Mouse (Mus musculus): ENCODE results near the gene Ttc16. TPM values are rescaled to one million over a fixed set of nuclear protein-coding genes. Genes with fewer than 3 reads are reported as not detected.
A peak's percentile ranks its signal among the peaks of the same experiment; 100 is the strongest.

Gene Ttc16
- polyA plus RNA-seq, 1 experiment from 2014 or later = 0.92 TPM

DNA sequence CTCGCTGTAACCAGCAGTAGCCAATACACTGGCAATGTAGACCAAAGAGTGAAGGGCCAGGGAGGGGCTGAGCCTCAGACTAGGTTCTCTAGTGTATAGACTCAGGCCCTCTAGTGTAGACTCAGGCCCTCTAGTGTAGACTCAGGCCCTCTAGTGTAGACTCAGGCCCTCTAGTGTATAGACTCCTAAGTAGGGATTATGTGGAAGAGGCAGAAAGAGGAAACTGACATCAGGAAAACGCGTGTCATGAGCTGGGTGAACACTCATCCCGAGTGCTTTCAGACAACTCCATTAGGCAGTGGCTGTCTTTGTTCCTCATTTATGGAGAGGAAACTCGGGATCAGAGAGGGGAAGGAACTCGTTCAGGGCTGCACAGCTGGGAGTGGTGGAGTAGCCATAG is 38.4 kb downstream of the Ttc16 start:
- 44% methylated on average over 6 of the region's 6 CpGs for WGBS
- Histone ChIP-seq H3K27ac (no peak overlapping the region), H3K4me2 (no peak overlapping the region), H3K4me3 (no peak overlapping the region), H3K9ac (no peak overlapping the region), H3K36me3 (replicated peaks) (no peaks in the 10 kb centered on the region), H3K27me3 (replicated peaks) (no peaks in the 10 kb centered on the region), H3K4me1 (peaks cover 10% of the 10 kb centered on the region), H3K9me3 (no peaks in the 10 kb centered on the region)
- ATAC-seq (replicated peaks) = no peak

GRCm38 (mm10) chr2:32736306-32736829 is 39.1 kb downstream of the Ttc16 start:
- WGBS = 43% methylated on average over 3 of the region's 3 CpGs
- no peaks in the 10 kb centered on the region for H3K36me3 ChIP-seq (replicated peaks)
- no peak for ATAC-seq (replicated peaks)
- peaks cover 10% of the 10 kb centered on the region for H3K4me1 ChIP-seq
- no peak overlapping the region for H3K9ac ChIP-seq
- H3K4me3 ChIP-seq = no peak overlapping the region
- no peak overlapping the region for H3K27ac ChIP-seq
- no peak overlapping the region for H3K4me2 ChIP-seq
- H3K27me3 ChIP-seq (replicated peaks) = no peaks in the 10 kb centered on the region
- no peaks in the 10 kb centered on the region for H3K9me3 ChIP-seq

GRCm38 (mm10) chr2:32734933-32735332 is 40.5 kb downstream of the Ttc16 start:
- ATAC-seq (replicated peaks) = no peak
- H3K27me3 ChIP-seq (replicated peaks) = no peaks in the 10 kb centered on the region
- no peaks in the 10 kb centered on the region for H3K36me3 ChIP-seq (replicated peaks)
- no peaks in the 10 kb centered on the region for H3K9me3 ChIP-seq
- 51% methylated on average over 4 of the region's 4 CpGs for whole genome bisulfite sequencing
- no peak overlapping the region for H3K4me3 ChIP-seq
- H3K27ac ChIP-seq = no peak overlapping the region
- H3K9ac ChIP-seq = no peak overlapping the region
- H3K4me1 ChIP-seq = peaks cover 3% of the 10 kb centered on the region
- no peak overlapping the region for H3K4me2 ChIP-seq

GRCm38 (mm10) chr2:32734480-32734879 is 41.0 kb downstream of the Ttc16 start:
- WGBS = 33% methylated on average over 4 of the region's 4 CpGs
- Histone ChIP-seq H3K36me3 (replicated peaks) (no peaks in the 10 kb centered on the region), H3K9me3 (no peaks in the 10 kb centered on the region), H3K4me2 (no peak overlapping the region), H3K4me1 (no peaks in the 10 kb centered on the region), H3K27me3 (replicated peaks) (no peaks in the 10 kb centered on the region), H3K4me3 (no peak overlapping the region), H3K9ac (no peak overlapping the region), H3K27ac (no peak overlapping the region)
- ATAC-seq (replicated peaks) = no peak

DNA sequence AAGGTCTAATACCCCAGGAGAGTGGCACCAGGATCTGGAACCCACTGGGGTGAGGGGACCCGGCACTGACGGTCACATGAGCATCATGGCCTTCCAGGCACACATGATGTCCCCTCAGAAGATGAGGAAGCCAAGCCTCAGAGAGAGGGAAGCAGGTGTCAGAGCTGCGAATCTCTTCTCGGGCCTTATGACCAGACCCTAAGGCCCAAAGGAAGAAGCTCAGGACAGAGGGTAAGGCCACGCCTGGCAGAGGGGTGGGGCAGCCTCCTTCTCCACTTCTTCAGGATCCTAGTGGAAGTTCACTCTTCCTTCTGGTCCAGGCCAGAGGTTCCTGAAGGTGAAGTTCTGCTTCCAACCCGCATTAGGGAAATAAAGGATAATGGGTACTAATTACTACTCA is 42.7 kb downstream of the Ttc16 start:
- H3K9me3 ChIP-seq = no peaks in the 10 kb centered on the region
- H3K27me3 ChIP-seq (replicated peaks) = no peaks in the 10 kb centered on the region

GRCm38 (mm10) chr2:32731911-32732310 is 43.5 kb downstream of the Ttc16 start:
- no peak for ATAC-seq (replicated peaks)
- Histone ChIP-seq H3K27ac (no peak overlapping the region), H3K4me2 (no peak overlapping the region)

More for the DNA sequence above, 42.7 kb downstream of the Ttc16 start:
- H3K27ac ChIP-seq = no peak overlapping the region
- no peaks in the 10 kb centered on the region for H3K36me3 ChIP-seq (replicated peaks)
- ATAC-seq (replicated peaks) = no peak
- no peak overlapping the region for H3K4me3 ChIP-seq
- H3K4me2 ChIP-seq = no peak overlapping the region
- 79% methylated on average over 6 of the region's 6 CpGs for WGBS
- H3K9ac ChIP-seq = no peak overlapping the region
- H3K4me1 ChIP-seq = no peaks in the 10 kb centered on the region

DNA sequence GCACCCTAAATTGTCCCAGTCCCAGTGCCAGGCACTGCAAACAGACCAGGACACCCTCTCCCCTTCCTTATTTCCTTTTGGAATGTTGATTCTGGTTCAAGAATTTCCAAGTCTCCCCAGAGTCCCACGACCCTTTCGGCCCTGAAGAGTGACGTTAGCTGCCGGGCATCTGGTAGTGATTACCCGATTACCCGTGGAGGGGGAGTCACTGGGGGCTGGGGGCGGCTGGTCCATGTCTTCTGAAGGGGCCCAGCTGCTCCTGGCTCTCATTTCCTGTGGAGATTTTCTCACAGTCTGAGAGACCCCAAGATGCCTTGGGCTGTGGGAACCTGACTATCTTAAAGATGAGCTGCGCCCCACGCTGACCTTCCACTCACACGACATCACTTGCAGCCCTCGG is 44.6 kb downstream of the Ttc16 start:
- Histone ChIP-seq H3K4me2 (no peak overlapping the region), H3K9me3 (no peaks in the 10 kb centered on the region), H3K9ac (no peak overlapping the region), H3K27me3 (replicated peaks) (no peaks in the 10 kb centered on the region), H3K4me3 (no peak overlapping the region), H3K4me1 (peaks cover 7% of the 10 kb centered on the region; the same call in 1 of the 2 replicates), H3K27ac (no peak overlapping the region), H3K36me3 (replicated peaks) (no peaks in the 10 kb centered on the region)
- WGBS = 60% methylated on average over 11 of the region's 11 CpGs
- ATAC-seq (replicated peaks) = no peak

More at GRCm38 (mm10) chr2:32731911-32732310, 43.5 kb downstream of the Ttc16 start:
- Histone ChIP-seq H3K27me3 (replicated peaks) (no peaks in the 10 kb centered on the region), H3K4me1 (peaks cover 7% of the 10 kb centered on the region; the same call in 1 of the 2 replicates), H3K36me3 (replicated peaks) (no peaks in the 10 kb centered on the region), H3K9me3 (no peaks in the 10 kb centered on the region), H3K9ac (no peak overlapping the region), H3K4me3 (no peak overlapping the region)
- 72% methylated on average over 4 of the region's 4 CpGs for WGBS

- H3K4me3 ChIP-seq = no peak overlapping the region
- 81% methylated on average over 4 of the region's 4 CpGs for WGBS
- no peaks in the 10 kb centered on the region for H3K27me3 ChIP-seq (replicated peaks)
- H3K9ac ChIP-seq = no peak overlapping the region
- ATAC-seq (replicated peaks) = no peak
- no peaks in the 10 kb centered on the region for H3K36me3 ChIP-seq (replicated peaks)
- H3K4me2 ChIP-seq = no peak overlapping the region
- no peaks in the 10 kb centered on the region for H3K9me3 ChIP-seq
- peaks cover 7% of the 10 kb centered on the region; the same call in 1 of the 2 replicates for H3K4me1 ChIP-seq
- H3K27ac ChIP-seq = no peak overlapping the region
Measured at GRCm38 (mm10) chr2:32729547-32729946, 45.9 kb downstream of the Ttc16 start.

DNA sequence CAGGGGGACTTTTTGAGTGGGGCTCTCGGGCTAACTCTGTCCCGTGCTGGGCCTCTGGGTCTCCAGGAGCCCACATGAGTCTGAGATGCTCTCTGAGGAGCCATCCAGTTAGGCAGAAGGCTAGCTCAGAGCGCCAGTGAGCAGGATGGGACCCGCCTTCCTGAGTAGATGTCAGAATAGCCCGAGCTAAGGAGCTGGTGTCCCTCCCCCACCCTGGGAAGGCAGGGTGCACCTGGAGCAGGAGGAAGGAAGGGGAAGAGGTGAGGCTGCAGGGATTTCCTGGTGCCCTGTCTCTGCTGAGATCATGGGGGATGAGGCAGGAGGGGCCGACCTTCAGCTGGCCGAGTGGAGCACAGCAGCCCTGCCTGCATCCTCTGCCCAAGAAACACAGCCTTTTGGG is 47.0 kb downstream of the Ttc16 start:
- no peaks in the 10 kb centered on the region for H3K9me3 ChIP-seq
- H3K9ac ChIP-seq = no peak overlapping the region
- no peak overlapping the region for H3K27ac ChIP-seq
- H3K4me2 ChIP-seq = no peak overlapping the region
- peaks cover 7% of the 10 kb centered on the region; the same call in 1 of the 2 replicates for H3K4me1 ChIP-seq
- no peaks in the 10 kb centered on the region for H3K27me3 ChIP-seq (replicated peaks)
- H3K4me3 ChIP-seq = no peak overlapping the region
- 59% methylated on average over 7 of the region's 7 CpGs for WGBS
- no peak for ATAC-seq (replicated peaks)
- no peaks in the 10 kb centered on the region for H3K36me3 ChIP-seq (replicated peaks)

GRCm38 (mm10) chr2:32727435-32727834 is 48.0 kb downstream of the Ttc16 start:
- Histone ChIP-seq H3K4me1 (peaks cover 7% of the 10 kb centered on the region; the same call in 1 of the 2 replicates), H3K9ac (peak overlapping the region; percentile 16), H3K9me3 (no peaks in the 10 kb centered on the region), H3K36me3 (replicated peaks) (no peaks in the 10 kb centered on the region), H3K27me3 (replicated peaks) (no peaks in the 10 kb centered on the region), H3K27ac (peak overlapping the region; percentile 40; the same call in 1 of the 2 replicates), H3K4me3 (peak overlapping the region; percentile 35), H3K4me2 (peak overlapping the region; percentile 62)
- WGBS = under 1% methylated on average over 16 of the region's 16 CpGs
- ATAC-seq (replicated peaks) = peak; percentile 94

GRCm38 (mm10) chr2:32724832-32725790 is 50.3 kb downstream of the Ttc16 start:
- ATAC-seq (replicated peaks) = no peak

DNA sequence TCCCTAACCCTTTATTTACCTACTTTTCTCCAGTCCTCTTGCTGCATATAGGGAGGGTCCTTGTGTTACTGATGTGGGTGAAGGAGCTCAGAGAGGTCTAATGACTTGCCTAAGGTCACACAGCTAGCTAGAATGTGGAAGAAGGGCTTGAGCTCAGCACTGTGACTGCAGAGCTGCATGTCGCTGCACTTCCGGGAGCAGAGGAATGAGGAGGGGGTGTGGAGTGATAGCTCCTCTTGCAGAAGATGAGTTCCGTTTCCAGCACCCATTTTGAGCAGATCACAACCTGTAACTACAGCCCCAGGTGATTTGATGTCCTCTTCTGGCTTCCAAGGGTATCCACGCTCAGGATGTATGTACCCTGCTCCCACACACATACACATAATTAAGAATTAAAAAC is 51.3 kb downstream of the Ttc16 start:
- ATAC-seq (replicated peaks) = no peak

More at GRCm38 (mm10) chr2:32724832-32725790, 50.3 kb downstream of the Ttc16 start:
- peaks cover 7% of the 10 kb centered on the region; the same call in 1 of the 2 replicates for H3K4me1 ChIP-seq
- H3K27me3 ChIP-seq (replicated peaks) = no peaks in the 10 kb centered on the region
- H3K36me3 ChIP-seq (replicated peaks) = no peaks in the 10 kb centered on the region
- H3K9ac ChIP-seq = no peak overlapping the region
- no peaks in the 10 kb centered on the region for H3K9me3 ChIP-seq
- no peak overlapping the region for H3K4me3 ChIP-seq
- 86% methylated on average over 16 of the region's 16 CpGs for WGBS
- no peak overlapping the region for H3K4me2 ChIP-seq
- H3K27ac ChIP-seq = no peak overlapping the region

More for the DNA sequence above, 51.3 kb downstream of the Ttc16 start:
- H3K4me3 ChIP-seq = no peak overlapping the region
- H3K4me2 ChIP-seq = no peak overlapping the region
- H3K4me1 ChIP-seq = peaks cover 7% of the 10 kb centered on the region; the same call in 1 of the 2 replicates
- no peaks in the 10 kb centered on the region for H3K27me3 ChIP-seq (replicated peaks)
- H3K9me3 ChIP-seq = no peaks in the 10 kb centered on the region
- no peak overlapping the region for H3K9ac ChIP-seq
- no peak overlapping the region for H3K27ac ChIP-seq
- no peaks in the 10 kb centered on the region for H3K36me3 ChIP-seq (replicated peaks)
- 80% methylated on average over 4 of the region's 4 CpGs for WGBS

Data from midbrain, embryonic 15.5 days (tissue).